Mouse (Mus musculus): ENCODE results near the gene Dctn3.

Dctn3 gene

DNA sequence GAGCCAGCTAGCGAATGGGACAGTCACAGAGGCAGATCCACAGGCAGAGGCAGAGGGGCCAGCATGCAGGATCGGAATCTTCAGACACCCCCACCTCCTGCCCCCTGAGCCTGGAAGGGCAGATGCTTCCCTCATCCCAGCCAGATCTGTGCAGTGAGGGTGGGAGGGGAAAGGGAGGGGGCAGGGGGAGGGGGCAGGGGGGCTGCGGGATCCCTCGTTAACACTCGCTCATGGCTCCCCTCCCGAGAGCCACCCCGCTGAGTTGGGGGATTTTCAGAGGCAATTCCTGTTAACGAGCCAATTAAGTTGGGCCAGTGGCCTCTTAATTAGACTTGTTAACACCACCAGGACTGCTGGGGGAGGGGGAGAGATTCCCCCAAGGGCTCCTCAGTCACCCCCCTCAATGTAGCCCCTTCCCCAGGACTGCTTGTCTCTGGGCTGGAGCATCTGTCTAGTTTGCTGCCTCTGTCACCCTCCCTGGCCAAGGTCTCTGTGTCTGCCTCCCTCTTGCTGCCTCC, 50.9 kb downstream of the Dctn3 start:
- DNase-seq (ENCODE audit: low read depth, low spot score): no peak

DNA sequence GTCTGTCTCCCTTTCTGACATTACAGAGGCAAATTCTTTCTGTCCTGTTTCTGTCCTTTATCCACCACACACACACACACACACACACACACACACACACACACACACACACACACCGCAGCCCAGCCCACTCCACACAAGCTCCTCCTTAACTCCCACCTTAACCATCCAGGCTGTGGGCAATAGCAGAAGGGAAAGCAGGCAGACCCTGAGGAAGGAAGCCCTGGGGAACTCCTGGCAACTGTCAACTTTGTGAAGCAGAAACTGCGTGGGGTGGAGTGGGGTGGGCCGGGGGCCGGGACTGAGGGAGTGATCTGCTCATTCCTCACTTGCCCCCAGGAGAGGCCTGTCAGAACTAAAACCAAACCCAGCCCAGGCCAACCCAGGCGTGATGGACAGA, 51.5 kb downstream of the Dctn3 start:
- no peak for DNase-seq (ENCODE audit: low read depth, low spot score)

DNA sequence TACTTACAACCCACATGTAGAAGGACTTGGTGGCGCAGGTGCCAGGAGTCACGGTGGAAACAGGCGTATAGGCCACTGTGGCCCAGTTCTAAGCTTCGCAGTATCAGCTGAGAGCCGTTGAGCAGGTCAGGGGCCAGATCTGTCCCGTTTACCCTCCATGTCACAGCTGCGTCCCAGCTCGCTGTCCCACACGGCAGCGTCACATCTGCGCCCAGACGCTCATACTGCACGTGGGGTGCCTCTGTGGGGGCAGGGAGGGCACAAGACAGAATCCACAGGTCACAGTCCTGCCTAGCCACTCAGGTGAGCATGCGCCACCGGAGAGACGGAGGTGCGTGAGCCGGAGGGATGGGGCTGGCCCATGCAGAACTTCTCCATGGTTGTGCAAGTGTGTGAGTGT, 52.1 kb downstream of the Dctn3 start:
- no peak for DNase-seq (ENCODE audit: low read depth, low spot score)

DNA sequence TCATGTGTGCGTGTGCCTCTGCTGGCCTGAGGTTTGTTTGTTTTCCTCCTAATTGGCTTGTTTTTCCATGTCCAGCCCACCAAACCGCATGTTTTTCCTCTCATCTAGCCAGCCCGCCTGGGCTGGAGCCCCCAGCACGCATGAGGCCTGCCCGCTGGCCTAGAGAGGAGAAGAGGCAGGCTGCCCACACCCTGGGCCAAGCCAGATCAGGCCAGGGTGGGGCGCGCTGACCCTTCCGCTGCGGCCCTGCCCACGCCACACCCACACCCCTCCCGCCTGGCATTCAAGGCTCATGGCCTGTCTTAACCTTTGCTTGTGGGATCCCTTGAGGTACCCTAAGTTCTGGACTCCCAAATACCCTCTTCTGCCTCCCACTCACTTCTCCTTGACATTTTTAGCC, 56.3 kb downstream of the Dctn3 start:
- no peak for DNase-seq (ENCODE audit: low read depth, low spot score)

DNA sequence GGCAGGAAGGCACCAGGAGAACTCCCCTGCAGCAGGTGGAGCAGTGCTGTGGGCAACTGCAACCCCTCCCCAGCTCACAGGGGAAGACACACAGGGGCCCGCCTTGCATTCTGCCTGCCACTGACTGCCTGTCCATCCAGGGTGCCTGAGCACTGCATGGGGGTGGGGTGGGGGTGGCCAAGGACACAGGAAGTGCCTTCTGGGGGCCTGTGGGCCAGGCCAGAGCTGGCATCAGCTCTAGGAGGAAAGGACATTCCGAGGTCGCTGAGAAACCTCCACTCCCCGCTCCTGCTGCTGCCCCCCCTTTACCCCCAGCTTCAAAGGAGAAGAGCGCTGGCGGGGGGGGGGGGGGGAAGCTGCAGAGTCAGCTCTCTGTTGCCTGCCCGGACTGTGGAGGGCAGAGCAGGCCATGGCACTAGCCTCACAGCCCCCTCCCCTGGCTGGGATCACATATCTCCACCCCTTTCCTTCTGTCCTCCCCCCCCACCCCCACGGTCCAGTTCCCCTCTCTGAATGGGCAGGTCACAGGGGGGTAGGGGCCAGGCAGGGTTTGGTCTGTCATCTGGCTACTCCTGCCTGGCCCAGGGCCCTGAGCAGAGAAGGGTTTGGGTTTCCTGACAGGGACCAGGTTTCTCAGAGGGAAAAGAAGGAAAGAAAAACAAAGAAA, 57.8 kb downstream of the Dctn3 start:
- DNase-seq (ENCODE audit: low read depth, low spot score): no peak

Measured in CD4-positive helper T cell, adult 2 months (primary cell).